12 mouse cellular contexts compared by ENCODE assay signal in the genomic region with DNA sequence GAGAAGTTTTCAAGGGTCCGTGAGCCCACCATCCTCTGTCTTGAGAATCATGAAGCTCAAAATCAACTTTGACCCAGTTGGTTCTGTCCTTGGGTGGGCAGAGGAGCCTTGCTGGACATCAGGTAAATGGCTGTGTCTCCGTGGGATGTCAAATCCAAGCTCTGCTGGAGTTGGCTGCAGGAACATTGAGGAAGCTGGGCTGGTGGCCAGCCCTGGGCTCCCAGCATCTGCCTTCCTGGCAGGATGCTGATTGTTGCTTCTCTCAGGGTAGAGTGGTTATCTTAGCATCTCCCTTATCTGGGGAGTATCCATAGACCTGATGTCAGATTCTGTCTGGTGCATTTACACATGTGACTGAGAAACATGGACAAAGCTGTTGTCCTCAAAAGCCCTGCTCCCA.
DNase-seq lines count a peak whose midpoint lies in the region; ATAC-seq and TF ChIP-seq lines count a peak whose summit lies in the region.
"Had no signal": no experiment of that assay in that cellular context is flagged by ENCODE, and none has a peak within 500 bp of the region (broad histone marks: within the 10 kb centered on the region; RNA-seq: fewer than 3 reads in every experiment).

No protein-coding gene starts in this region.

- no peak overlapping the region for H3K27ac ChIP-seq in hindbrain, postnatal 0 days
- H3K27ac ChIP-seq in hindbrain, embryonic 10.5 days = no peak overlapping the region
- no peak overlapping the region for H3K27ac ChIP-seq in left cerebral cortex, adult 2 months
- no peak overlapping the region for H3K27ac ChIP-seq in hindbrain, embryonic 13.5 days
- no peak overlapping the region for H3K27ac ChIP-seq in hindbrain, embryonic 16.5 days (ENCODE audit: low read depth, low read length)
- H3K27ac ChIP-seq: forebrain, embryonic 15.5 days; hindbrain, embryonic 15.5 days; liver, embryonic 12.5 days had no signal

- no peak overlapping the region for H3K4me3 ChIP-seq in hindbrain, postnatal 0 days (ENCODE audit: low read length)
- no peak overlapping the region for H3K4me3 ChIP-seq in hindbrain, embryonic 10.5 days
- no peak overlapping the region for H3K4me3 ChIP-seq in left cerebral cortex, adult 2 months
- H3K4me3 ChIP-seq in hindbrain, embryonic 13.5 days = no peak overlapping the region
- H3K4me3 ChIP-seq in hindbrain, embryonic 16.5 days (ENCODE audit: low read length) = no peak overlapping the region
- H3K4me3 ChIP-seq: forebrain, embryonic 15.5 days; hindbrain, embryonic 15.5 days; liver, embryonic 12.5 days had no signal

- intact Hi-C loops in left cerebral cortex, adult 2 months (cut with DNase I) = no loop called here

- no peaks in the 10 kb centered on the region for H3K27me3 ChIP-seq in hindbrain, postnatal 0 days (ENCODE audit: insufficient read depth, low read length)
- H3K27me3 ChIP-seq in hindbrain, embryonic 10.5 days (ENCODE audit: insufficient read depth, poor library complexity, severe bottlenecking) = no peaks in the 10 kb centered on the region
- H3K27me3 ChIP-seq in hindbrain, embryonic 13.5 days = no peaks in the 10 kb centered on the region
- no peaks in the 10 kb centered on the region for H3K27me3 ChIP-seq in hindbrain, embryonic 16.5 days (replicated peaks; ENCODE audit: control insufficient read depth, insufficient read depth, low read length)
- H3K27me3 ChIP-seq: forebrain, embryonic 15.5 days; hindbrain, embryonic 15.5 days; liver, embryonic 12.5 days had no signal

- H3K9ac ChIP-seq in hindbrain, postnatal 0 days (replicated peaks; ENCODE audit: low read length) = no peak overlapping the region
- no peak overlapping the region for H3K9ac ChIP-seq in hindbrain, embryonic 13.5 days
- no peak overlapping the region for H3K9ac ChIP-seq in hindbrain, embryonic 16.5 days (ENCODE audit: low read depth, low read length)
- H3K9ac ChIP-seq: forebrain, embryonic 15.5 days; hindbrain, embryonic 15.5 days; liver, embryonic 12.5 days had no signal

- no peak overlapping the region for H3K4me2 ChIP-seq in hindbrain, postnatal 0 days (ENCODE audit: low read depth, low read length)
- no peak overlapping the region for H3K4me2 ChIP-seq in hindbrain, embryonic 13.5 days
- H3K4me2 ChIP-seq in hindbrain, embryonic 16.5 days (ENCODE audit: low read length) = no peak overlapping the region
- H3K4me2 ChIP-seq: forebrain, embryonic 15.5 days; hindbrain, embryonic 15.5 days; liver, embryonic 12.5 days had no signal

- no peaks in the 10 kb centered on the region for H3K4me1 ChIP-seq in hindbrain, postnatal 0 days (ENCODE audit: insufficient read depth, low read length)
- H3K4me1 ChIP-seq in hindbrain, embryonic 10.5 days (replicated peaks) = no peaks in the 10 kb centered on the region
- H3K4me1 ChIP-seq in hindbrain, embryonic 13.5 days (replicated peaks) = peaks cover 7% of the 10 kb centered on the region; the same call in 1 of the 2 replicates
- H3K4me1 ChIP-seq in hindbrain, embryonic 16.5 days (ENCODE audit: control insufficient read depth, insufficient read depth, low read depth, low read length) = peaks cover 2% of the 10 kb centered on the region; the same call in 1 of the 2 replicates
- H3K4me1 ChIP-seq: forebrain, embryonic 15.5 days; liver, embryonic 12.5 days had no signal

- ATAC-seq in hindbrain, postnatal 0 days = no peak
- no peak for ATAC-seq in hindbrain, embryonic 13.5 days (ENCODE audit: low FRiP score)
- ATAC-seq in hindbrain, embryonic 16.5 days = no peak
- ATAC-seq: forebrain, embryonic 15.5 days; liver, embryonic 12.5 days had no signal

- 71% methylated on average over 2 of the region's 2 CpGs for WGBS in hindbrain, postnatal 0 days
- WGBS in hindbrain, embryonic 10.5 days = 89% methylated on average over 2 of the region's 2 CpGs
- WGBS in hindbrain, embryonic 13.5 days = 96% methylated on average over 2 of the region's 2 CpGs
- 88% methylated on average over 2 of the region's 2 CpGs for WGBS in hindbrain, embryonic 16.5 days

- peak; percentile 42 for DNase-seq in hindbrain, postnatal 0 days (ENCODE audit: low spot score)
- no peak for DNase-seq in hindbrain, embryonic 10.5 days (ENCODE audit: low spot score)
- peak; percentile 14 to 66 for DNase-seq in frontal cortex, postnatal 36 days (ENCODE audit: low spot score in 2 of 2)
- DNase-seq in left cerebral cortex, adult 2 months (ENCODE audit: extremely low spot score in 1 of 2, low spot score in 2 of 2) = peak; percentile 16 to 41
- peak; percentile 55 for DNase-seq in telencephalon, adult 2 months (ENCODE audit: low read depth, low spot score)
- no peak for DNase-seq in kidney, adult 18-20 months
- DNase-seq: kidney, postnatal 36 days had no signal

- no peaks in the 10 kb centered on the region for H3K9me3 ChIP-seq in hindbrain, postnatal 0 days (ENCODE audit: low read length)
- H3K9me3 ChIP-seq in hindbrain, embryonic 10.5 days = peaks cover 5% of the 10 kb centered on the region; the same call in 1 of the 2 replicates
- no peaks in the 10 kb centered on the region for H3K9me3 ChIP-seq in hindbrain, embryonic 13.5 days
- H3K9me3 ChIP-seq in hindbrain, embryonic 16.5 days (ENCODE audit: control insufficient read depth, low read length) = no peaks in the 10 kb centered on the region
- H3K9me3 ChIP-seq: forebrain, embryonic 15.5 days; hindbrain, embryonic 15.5 days had no signal

- H3K36me3 ChIP-seq in hindbrain, postnatal 0 days (ENCODE audit: insufficient read depth, low read length) = no peaks in the 10 kb centered on the region
- H3K36me3 ChIP-seq in hindbrain, embryonic 10.5 days = no peaks in the 10 kb centered on the region
- no peaks in the 10 kb centered on the region for H3K36me3 ChIP-seq in hindbrain, embryonic 13.5 days
- H3K36me3 ChIP-seq in hindbrain, embryonic 16.5 days (ENCODE audit: control insufficient read depth, insufficient read depth, low read length) = no peaks in the 10 kb centered on the region
- H3K36me3 ChIP-seq: forebrain, embryonic 15.5 days; hindbrain, embryonic 15.5 days; liver, embryonic 12.5 days had no signal

- no peak for TF ChIP-seq CTCF in hindbrain, postnatal 0 days (IDR thresholded peaks at IDR 0.05; ENCODE audit: low read depth)
- TF ChIP-seq CTCF in left cerebral cortex, adult 2 months (IDR thresholded peaks at IDR 0.05) = no peak

Comparison
In these comparisons a context has a peak if more than half of its experiments do, and no peak if none do; other contexts are left out.
1. DNase-seq: peak in hindbrain, postnatal 0 days (single experiment), frontal cortex, postnatal 36 days (2 of 2), left cerebral cortex, adult 2 months (2 of 2) and telencephalon, adult 2 months (single experiment); none in hindbrain, embryonic 10.5 days (single experiment) and kidney, adult 18-20 months (single experiment).